Mouse (Mus musculus) megakaryocyte, embryonic 14.5 days (primary cell): ENCODE measurements at regions not wholly inside any gene's neighbourhood (a gene's known extent, or its start where the extent isn't known, plus 50 kb on each side); places are given as distances from the start of the nearest gene placed in this dataset.

ENCODE experiments used
- FLI1 ChIP-seq: IDR thresholded peaks from 2 replicates; pipeline ENCODE4 v1.6.1; 2012; ENCODE audit warnings: low read length, inconsistent platforms, mixed read lengths
- GATA1 ChIP-seq: IDR thresholded peaks from 3 replicates; pipeline ENCODE4 v1.6.1; 2012; ENCODE audit warnings: mixed read lengths, low read length, inconsistent platforms, borderline replicate concordance

DNA sequence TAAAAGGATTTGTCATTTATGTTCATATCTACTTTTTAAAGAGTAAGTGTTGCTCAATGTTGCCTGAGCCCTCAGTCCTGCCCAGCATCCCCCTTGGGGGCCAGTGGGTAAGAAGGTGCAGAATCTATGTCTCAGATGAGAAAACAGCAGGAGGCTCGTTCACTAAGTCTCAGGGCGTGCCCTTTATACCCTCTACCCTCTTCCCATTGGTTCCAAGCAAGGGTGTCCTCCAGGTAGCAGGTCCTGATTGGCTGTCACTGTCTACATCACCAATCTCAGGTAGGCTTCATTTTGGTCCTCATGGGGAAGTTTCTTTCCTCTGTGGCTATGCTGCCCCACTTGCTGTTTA lies 420.3 kb downstream of the Basp1 start:
- no peak for TF ChIP-seq GATA1
- no peak for TF ChIP-seq FLI1
